Mouse (Mus musculus): ENCODE measurements around the gene Siah1b.

GRCm38 (mm10) chrX:164058523-164058922 is 17.8 kb downstream of the Siah1b start:
- TF ChIP-seq CTCF (IDR thresholded peaks at IDR 0.05; ENCODE audit: low read depth), result no peak
- TF ChIP-seq EP300 (IDR thresholded peaks at IDR 0.05; ENCODE audit: low read depth), result no peak

Data from heart, postnatal 0 days (tissue).